Mouse (Mus musculus) forebrain, postnatal 0 days (tissue): ENCODE measurements around the gene Il12a. TPM values are rescaled to one million over a fixed set of nuclear protein-coding genes. Genes with fewer than 3 reads are reported as not detected.

Experiments
- ATAC-seq: fragments of 200-750 bp; cut with Nextera tagmentation; 2 replicates; pipeline ENCODE4 v1.8.0; 2017; ENCODE audit warnings: mild to moderate bottlenecking, moderate library complexity
- DNase-seq: peaks from one replicate; pipeline ENCODE4 v3.0.0-alpha.2; 2015
- H3K27ac ChIP-seq: fragments of 300-500 bp; sonication (generic); 2 replicates; pipeline ENCODE4 v1.5.1; 2014; ENCODE audit warnings: low read depth, mild to moderate bottlenecking, antibody characterized with exemption, low read length, moderate library complexity, mixed read lengths
- H3K27me3 ChIP-seq: fragments of 300-500 bp; sonication (generic); 2 replicates; pipeline ENCODE4 v1.6.1; 2014; ENCODE audit warnings: mild to moderate bottlenecking, low read length, mixed read lengths; ENCODE audit not compliant: insufficient read depth
- H3K36me3 ChIP-seq: fragments of 300-500 bp; sonication (generic); 2 replicates; pipeline ENCODE4 v1.6.1; 2014; ENCODE audit warnings: mild to moderate bottlenecking, moderate library complexity; ENCODE audit not compliant: insufficient read depth
- H3K4me1 ChIP-seq: fragments of 300-500 bp; sonication (generic); 2 replicates; pipeline ENCODE4 v1.6.1; 2014; ENCODE audit warnings: antibody characterized with exemption; ENCODE audit not compliant: insufficient read depth
- H3K4me2 ChIP-seq: fragments of 300-500 bp; sonication (generic); 2 replicates; pipeline ENCODE4 v1.6.1; 2014; ENCODE audit warnings: low read depth, mild to moderate bottlenecking, moderate library complexity
- H3K4me3 ChIP-seq: fragments of 300-500 bp; sonication (generic); 2 replicates; pipeline ENCODE4 v1.5.1; 2014; ENCODE audit warnings: low read depth, low read length, mixed read lengths
- H3K9ac ChIP-seq: fragments of 300-500 bp; sonication (generic); 2 replicates; pipeline ENCODE4 v1.6.1; 2014; ENCODE audit warnings: mild to moderate bottlenecking
- H3K9me3 ChIP-seq: fragments of 300-500 bp; sonication (generic); 2 replicates; pipeline ENCODE4 v1.6.1; 2016; ENCODE audit warnings: low read length
- CTCF ChIP-seq: sonication (generic); IDR thresholded peaks from 2 replicates; pipeline ENCODE4 v1.5.1; 2016; ENCODE audit warnings: antibody characterized with exemption, control low read depth, low read depth
- WGBS: fragments of 180-500 bp; shearing (Covaris S2); extraction: QIAGEN DNeasy Blood & Tissue Kit; methylation state at CpG from one replicate; pipeline ENCODE4 v1.1.7; 2014; 5-methylcytosine and 5-hydroxymethylcytosine counted together
- polyA plus RNA-seq: library from polyadenylated mRNA; unstranded; fragments of >200 nt; fragmentation: Nextera tagmentation; extraction: Ambion mirVana; gene quantifications from 2 replicates; pipeline ENCODE4 v1.2.1, GENCODE M21; 2015
- total RNA-seq: library from RNA; depleted of rRNA; stranded (reverse); fragments of >200 nt; gene quantifications from 2 replicates; pipeline ENCODE4 v1.2.3, GENCODE M21; 2014

Gene Il12a
- total and polyA plus RNA-seq, 2 experiments from 2014 or later, result not detected

DNA sequence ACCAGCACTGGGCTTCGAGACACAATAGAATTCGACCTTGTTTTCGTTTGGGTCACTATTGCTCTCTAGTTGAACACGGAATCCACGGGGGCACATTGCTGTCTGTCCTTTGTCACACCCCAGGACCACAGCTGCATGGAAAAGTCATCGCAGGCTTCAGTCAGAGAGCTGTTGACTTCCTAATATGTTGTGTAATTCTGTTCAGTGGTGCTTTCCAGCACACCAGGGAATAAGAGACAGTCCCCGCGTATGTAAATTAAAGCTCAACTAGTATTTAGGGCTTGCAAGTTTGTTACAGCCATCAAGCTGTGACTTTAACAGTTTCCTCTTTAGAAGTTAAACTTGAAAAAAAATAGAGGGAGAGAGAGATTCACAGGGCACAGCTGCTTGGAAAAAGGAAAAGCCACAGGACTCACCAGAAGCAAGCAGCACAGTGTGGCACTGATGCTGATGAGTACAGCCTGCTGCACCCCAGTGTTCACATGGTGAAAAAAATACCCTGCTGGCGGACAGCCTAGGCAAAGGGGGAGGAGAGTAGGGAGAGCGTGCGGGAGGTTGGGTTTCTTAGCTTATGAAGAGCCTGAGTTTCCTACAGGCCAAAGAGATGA lies 3.1 kb downstream of the Il12a start:
- 36% methylated on average over 11 of the region's 11 CpGs for WGBS
- ATAC-seq, result peak; percentile 92
- Histone ChIP-seq H3K4me3 (no peak overlapping the region), H3K4me1 (no peaks in the 10 kb centered on the region), H3K27ac (no peak overlapping the region), H3K36me3 (no peaks in the 10 kb centered on the region), H3K4me2 (no peak overlapping the region), H3K9ac (no peak overlapping the region), H3K27me3 (no peaks in the 10 kb centered on the region), H3K9me3 (no peaks in the 10 kb centered on the region)
- TF ChIP-seq CTCF, result peak; percentile 21
- peak; percentile 69 for DNase-seq

DNA sequence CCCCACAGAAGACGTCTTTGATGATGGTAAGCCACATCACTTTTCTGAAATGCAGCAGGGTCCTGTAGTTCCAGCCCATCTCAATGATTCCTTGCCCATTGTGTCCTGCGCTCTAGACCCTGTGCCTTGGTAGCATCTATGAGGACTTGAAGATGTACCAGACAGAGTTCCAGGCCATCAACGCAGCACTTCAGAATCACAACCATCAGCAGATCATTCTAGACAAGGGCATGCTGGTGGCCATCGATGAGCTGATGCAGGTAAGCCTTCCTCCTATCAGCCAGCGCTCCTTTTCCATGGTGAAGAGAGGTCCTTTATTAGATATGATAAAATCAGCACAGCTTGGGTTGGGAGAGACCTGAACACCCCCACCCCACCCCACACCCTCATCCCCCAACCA lies 4.9 kb downstream of the Il12a start:
- no peak for ATAC-seq
- H3K4me2 ChIP-seq, result no peak overlapping the region
- H3K4me3 ChIP-seq, result no peak overlapping the region
- WGBS, result 95% methylated on average over 5 of the region's 5 CpGs
- H3K27me3 ChIP-seq, result no peaks in the 10 kb centered on the region
- no peak overlapping the region for H3K9ac ChIP-seq
- no peaks in the 10 kb centered on the region for H3K36me3 ChIP-seq
- TF ChIP-seq CTCF, result no peak
- no peak for DNase-seq
- no peaks in the 10 kb centered on the region for H3K9me3 ChIP-seq
- no peaks in the 10 kb centered on the region for H3K4me1 ChIP-seq
- H3K27ac ChIP-seq, result no peak overlapping the region

- H3K36me3 ChIP-seq, result no peaks in the 10 kb centered on the region
- no peak overlapping the region for H3K4me3 ChIP-seq
- no peak overlapping the region for H3K4me2 ChIP-seq
- DNase-seq (no peak), ATAC-seq (no peak)
- 81% methylated on average over 3 of the region's 3 CpGs for WGBS
- no peaks in the 10 kb centered on the region for H3K9me3 ChIP-seq
- no peak overlapping the region for H3K27ac ChIP-seq
- H3K27me3 ChIP-seq, result no peaks in the 10 kb centered on the region
- no peaks in the 10 kb centered on the region for H3K4me1 ChIP-seq
- no peak overlapping the region for H3K9ac ChIP-seq
- TF ChIP-seq CTCF, result no peak
These were observed 6.2 kb downstream of the Il12a start for GRCm38 (mm10) chr3:68696495-68697200.

DNA sequence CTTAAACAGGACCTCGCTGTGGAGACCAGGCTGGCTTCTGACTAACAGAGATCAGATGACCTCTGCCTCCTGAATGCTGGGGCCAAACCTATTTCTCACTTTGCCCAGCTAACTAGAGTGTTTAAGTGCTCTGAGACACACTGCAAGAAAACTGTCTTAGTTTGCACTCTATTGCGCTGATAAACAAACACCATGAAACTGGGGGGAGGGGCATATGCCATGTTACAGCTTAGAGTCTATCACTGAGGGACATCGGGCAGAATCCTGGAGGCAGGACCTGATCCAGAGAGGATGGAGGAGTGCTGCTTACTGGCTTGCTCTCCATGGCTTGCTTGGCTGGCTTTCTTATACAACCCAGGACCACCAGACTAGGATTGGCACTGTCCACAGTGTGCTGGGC lies 8.2 kb downstream of the Il12a start:
- H3K4me3 ChIP-seq, result no peak overlapping the region
- TF ChIP-seq CTCF, result no peak
- H3K36me3 ChIP-seq, result no peaks in the 10 kb centered on the region
- no peaks in the 10 kb centered on the region for H3K4me1 ChIP-seq
- H3K27ac ChIP-seq, result no peak overlapping the region
- 92% methylated on average over 3 of the region's 3 CpGs for WGBS
- H3K27me3 ChIP-seq, result no peaks in the 10 kb centered on the region
- DNase-seq (no peak), ATAC-seq (no peak)
- no peaks in the 10 kb centered on the region for H3K9me3 ChIP-seq
- no peak overlapping the region for H3K9ac ChIP-seq
- no peak overlapping the region for H3K4me2 ChIP-seq

GRCm38 (mm10) chr3:68700091-68700490 lies 9.6 kb downstream of the Il12a start:
- 96% methylated on average over 4 of the region's 4 CpGs for WGBS
- ATAC-seq, result no peak
- no peak for TF ChIP-seq CTCF

DNA sequence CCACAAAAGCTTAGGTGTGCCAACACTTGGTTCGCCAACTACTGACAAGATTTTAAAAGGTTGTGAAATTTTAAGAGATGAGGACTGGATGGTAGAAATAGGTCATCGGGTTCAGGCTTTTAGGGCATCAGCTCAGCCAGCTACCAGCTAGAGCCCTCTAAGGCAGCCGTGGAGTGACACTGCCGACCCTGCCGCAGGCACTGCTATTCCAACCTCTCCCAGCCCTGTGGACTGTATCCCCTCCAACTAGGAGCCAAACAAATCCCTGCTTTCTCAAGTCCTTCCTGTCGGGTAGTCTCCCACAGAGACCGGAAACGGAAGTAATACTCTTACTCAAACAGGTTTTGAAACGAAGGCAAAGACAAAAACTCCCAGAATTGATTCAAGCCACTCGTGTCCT lies 15.9 kb downstream of the Il12a start:
- 87% methylated on average over 10 of the region's 10 CpGs for WGBS

More at GRCm38 (mm10) chr3:68700091-68700490, 9.6 kb downstream of the Il12a start:
- no peak for DNase-seq
- no peaks in the 10 kb centered on the region for H3K36me3 ChIP-seq
- no peak overlapping the region for H3K9ac ChIP-seq
- H3K9me3 ChIP-seq, result no peaks in the 10 kb centered on the region
- H3K4me1 ChIP-seq, result no peaks in the 10 kb centered on the region
- no peak overlapping the region for H3K27ac ChIP-seq
- no peak overlapping the region for H3K4me2 ChIP-seq
- H3K4me3 ChIP-seq, result no peak overlapping the region
- no peaks in the 10 kb centered on the region for H3K27me3 ChIP-seq

DNA sequence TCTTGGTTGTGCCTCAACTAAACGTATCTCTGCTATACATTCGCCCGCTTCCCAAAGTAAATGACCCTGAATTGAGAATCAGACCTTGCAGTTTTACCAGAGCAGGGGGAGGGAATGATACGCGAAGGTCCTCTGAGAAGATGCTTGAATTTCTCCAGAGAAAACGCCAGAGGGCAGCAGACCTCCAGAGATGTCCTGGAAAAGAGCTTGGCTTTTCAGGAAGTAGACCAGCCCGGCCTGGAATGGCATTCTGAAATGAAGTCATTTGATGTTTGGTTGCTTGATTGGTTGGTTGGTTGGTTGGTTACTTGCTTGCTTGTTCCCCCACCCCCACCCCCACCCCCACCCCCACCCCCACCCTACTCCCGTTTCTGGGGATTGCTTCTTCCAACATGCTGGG lies 17.8 kb downstream of the Il12a start:
- TF ChIP-seq CTCF, result peak; percentile 76
- H3K9ac ChIP-seq, result no peak overlapping the region
- no peaks in the 10 kb centered on the region for H3K4me1 ChIP-seq
- no peak overlapping the region for H3K4me3 ChIP-seq
- ATAC-seq (peak; percentile 65), DNase-seq (peak; percentile 73)
- WGBS, result 47% methylated on average over 8 of the region's 8 CpGs
- H3K36me3 ChIP-seq, result no peaks in the 10 kb centered on the region
- H3K4me2 ChIP-seq, result no peak overlapping the region
- no peaks in the 10 kb centered on the region for H3K27me3 ChIP-seq
- H3K27ac ChIP-seq, result no peak overlapping the region
- H3K9me3 ChIP-seq, result no peaks in the 10 kb centered on the region

More for the DNA sequence above, 15.9 kb downstream of the Il12a start:
- Histone ChIP-seq H3K4me2 (no peak overlapping the region), H3K4me1 (no peaks in the 10 kb centered on the region), H3K4me3 (no peak overlapping the region), H3K9me3 (no peaks in the 10 kb centered on the region), H3K27me3 (no peaks in the 10 kb centered on the region), H3K36me3 (no peaks in the 10 kb centered on the region), H3K9ac (no peak overlapping the region), H3K27ac (no peak overlapping the region)
- no peak for ATAC-seq
- DNase-seq, result no peak
- TF ChIP-seq CTCF, result no peak
